Mouse (Mus musculus): ENCODE measurements at regions not wholly inside any gene's neighbourhood (a gene's known extent, or its start where the extent isn't known, plus 50 kb on each side); places are given as distances from the start of the nearest gene placed in this dataset.
A peak's percentile ranks its signal among the peaks of the same experiment; 100 is the strongest.

GRCm38 (mm10) chr14:106669281-106669680 is 563.3 kb downstream of the Trim52 start:
- DNase-seq = no peak

GRCm38 (mm10) chr14:106677970-106678369 is 572.0 kb downstream of the Trim52 start:
- no peak for DNase-seq

- DNase-seq = peak in 1 of 2 experiments; percentile 1
Observed at GRCm38 (mm10) chr14:106681193-106681592, 575.2 kb downstream of the Trim52 start.

GRCm38 (mm10) chr14:106687361-106687760 is 581.4 kb downstream of the Trim52 start:
- DNase-seq = no peak

GRCm38 (mm10) chr14:106714020-106714419 is 608.0 kb downstream of the Trim52 start:
- DNase-seq = no peak

- no peak for DNase-seq
Observed at GRCm38 (mm10) chr14:106733825-106734224, 627.8 kb downstream of the Trim52 start.

GRCm38 (mm10) chr14:106740857-106741256 is 634.9 kb downstream of the Trim52 start:
- DNase-seq = no peak

GRCm38 (mm10) chr14:106760150-106760549 is 654.2 kb downstream of the Trim52 start:
- no peak for DNase-seq

- DNase-seq = no peak
Observed at GRCm38 (mm10) chr14:106763089-106763605, 657.1 kb downstream of the Trim52 start.

- peak; percentile 2 to 17 for DNase-seq
Observed at GRCm38 (mm10) chr14:106765884-106766467, 660.0 kb downstream of the Trim52 start.
